Mouse (Mus musculus): ENCODE measurements around the gene Rasl10b.

The Rasl10b gene

DNA sequence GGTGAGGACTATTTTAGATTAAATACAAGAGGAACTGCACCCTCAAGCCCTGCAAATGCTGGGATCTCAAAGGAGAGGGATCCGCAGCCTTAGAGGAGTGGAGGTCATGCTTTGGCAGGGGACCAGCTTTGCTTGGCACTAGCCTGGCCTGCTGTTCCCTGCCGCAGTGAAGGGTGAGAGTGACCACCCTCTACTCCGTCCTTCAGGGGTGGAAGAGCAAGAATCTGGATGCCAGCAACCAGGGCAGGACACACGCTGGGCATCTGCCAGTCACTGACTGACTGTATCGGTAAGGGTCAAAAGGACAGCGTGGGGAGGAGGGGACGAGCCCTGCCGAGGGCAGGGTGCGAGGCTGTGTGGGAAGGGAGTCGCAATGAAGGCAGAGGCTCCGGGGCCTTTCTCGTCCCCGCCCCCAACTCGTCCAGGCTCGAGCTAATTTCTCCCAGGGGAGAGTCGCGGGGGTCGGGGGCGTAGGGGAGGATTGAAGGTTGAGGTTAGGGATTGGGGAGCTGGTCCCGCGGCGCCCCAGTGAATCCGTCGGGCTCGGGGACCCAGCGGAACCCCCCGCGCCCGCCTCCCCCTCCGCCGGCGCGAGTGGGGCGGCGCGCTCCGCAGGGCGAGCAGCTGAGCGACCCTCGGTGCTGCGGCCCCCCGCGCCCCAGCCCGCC, at the start of gene Rasl10b:
Gene Rasl10b, plus strand, starts transcription at position 51 of the 668 bp plus-strand sequence.
- DNase-seq: peak; percentile 78

GRCm38 (mm10) chr11:83364656-83365055, 44.3 kb upstream of the Rasl10b start:
- peak; percentile 33 for DNase-seq

DNA sequence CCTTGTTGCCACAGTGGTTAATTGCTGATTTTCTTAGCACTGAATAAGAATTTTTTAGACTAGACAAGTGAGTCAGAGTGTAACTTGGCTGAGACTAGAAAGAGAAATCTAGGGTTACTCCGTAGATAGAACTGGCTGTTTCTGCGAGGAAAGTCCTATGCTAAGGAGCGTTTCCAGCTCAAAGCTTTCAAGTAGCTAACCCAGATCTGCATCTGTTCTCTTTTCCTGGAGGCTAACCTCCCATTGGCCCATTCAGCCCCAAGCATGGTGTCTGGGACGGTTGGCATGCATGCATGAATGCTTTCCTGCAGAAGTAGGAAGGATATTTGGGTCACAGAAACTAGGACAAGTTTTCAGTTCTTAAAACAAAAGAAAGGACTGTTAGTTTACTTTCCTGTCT, 37.7 kb upstream of the Rasl10b start:
- DNase-seq: peak; percentile 60

DNA sequence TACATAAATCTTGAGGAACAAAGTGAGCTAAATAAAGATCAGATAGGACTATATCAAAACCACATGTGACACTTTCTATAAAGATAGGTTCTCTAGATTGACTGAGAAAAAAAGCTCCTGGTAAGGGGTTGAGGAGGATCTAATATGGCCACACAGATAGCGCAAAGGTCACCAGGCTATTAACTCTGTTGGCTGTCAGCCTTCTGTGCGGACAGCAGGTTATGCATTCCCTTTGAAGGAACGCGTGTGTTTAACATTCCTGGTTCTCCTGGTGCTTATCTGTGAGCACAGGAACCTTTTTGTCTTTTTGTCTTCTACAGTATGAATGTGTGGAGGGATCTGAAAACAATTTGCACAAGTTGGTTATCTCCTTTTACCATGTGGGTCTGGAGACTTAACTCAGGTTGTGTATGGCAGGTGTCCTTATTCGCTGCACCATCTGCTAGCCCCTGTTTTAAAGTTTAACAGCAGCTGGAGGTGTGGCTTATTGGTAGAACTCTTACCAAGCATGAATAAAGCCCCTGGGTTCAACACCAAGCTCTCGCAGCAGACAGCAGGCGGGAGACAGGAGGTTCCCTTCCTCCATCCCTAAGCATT, 29.1 kb upstream of the Rasl10b start:
- DNase-seq: no peak

GRCm38 (mm10) chr11:83382876-83383531, 25.9 kb upstream of the Rasl10b start:
- no peak for DNase-seq

GRCm38 (mm10) chr11:83383532-83383887, 25.4 kb upstream of the Rasl10b start:
- no peak for DNase-seq

DNA sequence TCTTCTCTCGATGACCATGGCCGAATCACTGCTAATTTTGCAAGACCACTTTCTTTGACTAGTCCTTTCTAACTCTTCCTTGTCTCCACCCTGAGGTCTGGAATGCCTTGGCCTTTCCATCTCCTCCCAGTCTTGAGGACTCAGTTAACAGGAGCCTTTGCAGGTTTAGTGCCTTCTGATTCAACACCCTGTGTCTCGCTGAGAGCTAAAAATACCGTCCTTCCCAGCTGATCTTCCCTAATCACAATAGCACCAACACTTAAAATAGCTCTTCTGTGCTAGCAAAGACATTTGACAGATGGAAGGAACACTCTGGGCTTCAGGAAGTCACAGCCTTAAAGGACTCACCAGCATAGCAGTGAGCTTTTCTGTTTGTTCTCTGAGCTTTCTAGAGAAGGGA, 15.9 kb upstream of the Rasl10b start:
- DNase-seq: no peak

- no peak for DNase-seq
Measured at GRCm38 (mm10) chr11:83394802-83395439, 14.0 kb upstream of the Rasl10b start.

DNA sequence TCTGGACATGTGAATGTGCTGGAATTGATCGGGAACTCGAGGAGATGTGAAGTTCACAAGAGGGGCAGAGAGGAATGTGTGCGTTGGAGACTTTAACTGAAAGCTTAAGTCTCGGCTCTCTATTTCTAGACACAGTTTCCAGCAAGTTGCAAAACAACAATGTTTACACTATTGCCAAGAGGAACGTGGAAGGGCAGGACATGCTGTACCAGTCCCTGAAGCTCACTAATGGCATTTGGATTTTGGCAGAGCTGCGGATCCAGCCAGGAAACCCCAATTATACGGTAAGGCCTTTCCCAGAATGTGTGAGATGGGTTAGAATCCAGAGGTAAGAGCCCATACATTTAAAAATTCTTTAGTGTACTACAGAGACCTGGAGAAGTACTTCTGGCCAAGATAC, 11.3 kb upstream of the Rasl10b start:
- DNase-seq: no peak

- no peak for DNase-seq
Measured at GRCm38 (mm10) chr11:83398724-83399123, 10.2 kb upstream of the Rasl10b start.

DNA sequence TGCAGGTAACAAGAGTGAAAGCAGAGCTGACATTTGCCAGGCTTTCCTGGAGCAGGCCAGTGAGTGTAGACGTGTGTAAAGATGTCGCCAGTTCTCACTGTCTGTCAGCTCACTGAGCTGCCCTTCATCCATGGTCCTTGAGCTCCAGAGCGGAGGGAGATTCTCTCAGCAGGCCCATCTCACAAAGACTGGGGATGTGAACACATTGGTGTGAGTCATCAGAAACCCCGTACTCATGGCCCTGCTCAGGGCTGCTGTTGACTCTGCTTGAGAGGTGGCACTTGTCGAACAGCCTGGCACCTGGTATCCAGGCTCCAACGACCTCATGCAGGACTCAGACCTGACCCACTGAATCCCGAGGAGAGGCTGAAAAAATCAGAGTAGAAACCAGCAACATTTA, 5.2 kb upstream of the Rasl10b start:
- no peak for DNase-seq

- no peak for DNase-seq
Measured at GRCm38 (mm10) chr11:83406391-83406790, 2.5 kb upstream of the Rasl10b start.

- no peak for DNase-seq
Measured at GRCm38 (mm10) chr11:83408242-83408641, 695 bp upstream of the Rasl10b start.

DNA sequence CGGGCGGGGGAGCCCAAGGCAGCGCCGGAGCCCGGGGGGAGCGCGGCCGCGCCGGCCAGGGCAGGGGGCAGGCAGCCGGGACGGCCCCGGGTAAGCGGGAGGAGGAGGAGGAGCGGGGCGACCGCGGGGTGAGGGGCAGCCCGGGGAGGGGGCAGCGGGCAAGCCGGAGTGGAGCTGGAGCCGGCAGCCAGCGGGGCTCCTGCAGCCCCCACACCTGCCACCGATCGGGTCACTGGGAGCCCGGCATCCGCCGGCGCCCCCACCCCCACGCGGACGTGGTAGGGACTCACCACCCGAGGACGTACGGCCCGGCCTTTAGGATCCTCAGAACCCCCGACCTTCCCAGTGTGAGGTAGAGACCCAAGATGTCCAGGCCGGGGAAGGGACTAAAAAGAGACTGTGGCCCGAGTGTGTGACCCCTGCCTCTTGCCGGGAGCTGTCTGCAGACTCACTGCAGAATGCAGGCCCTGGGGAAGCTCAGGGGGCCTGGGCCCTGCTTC, 905 bp downstream of the Rasl10b start:
- peak; percentile 51 for DNase-seq

DNA sequence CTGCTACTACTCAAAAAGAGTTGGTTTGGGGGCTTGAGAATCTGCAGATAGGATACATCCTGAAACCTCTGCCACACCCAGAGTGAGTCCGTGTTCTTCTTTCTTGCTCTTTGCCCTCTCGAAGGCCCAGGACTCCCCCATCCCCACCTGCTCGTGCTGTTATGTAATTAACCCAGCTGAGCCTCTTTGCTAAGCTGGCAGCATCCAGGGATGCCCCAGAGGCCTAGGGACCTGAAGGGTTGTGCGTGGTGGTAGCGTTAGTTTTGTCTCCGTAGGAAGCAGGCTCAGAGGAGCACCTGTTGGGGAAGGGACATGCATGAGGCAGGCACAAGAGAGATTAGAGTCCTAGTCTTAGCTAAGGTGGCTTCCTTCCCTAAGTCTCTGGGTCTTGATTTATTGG, 1.6 kb downstream of the Rasl10b start:
- DNase-seq: no peak

- no peak for DNase-seq
Measured at GRCm38 (mm10) chr11:83417080-83417479, 8.1 kb downstream of the Rasl10b start.

DNA sequence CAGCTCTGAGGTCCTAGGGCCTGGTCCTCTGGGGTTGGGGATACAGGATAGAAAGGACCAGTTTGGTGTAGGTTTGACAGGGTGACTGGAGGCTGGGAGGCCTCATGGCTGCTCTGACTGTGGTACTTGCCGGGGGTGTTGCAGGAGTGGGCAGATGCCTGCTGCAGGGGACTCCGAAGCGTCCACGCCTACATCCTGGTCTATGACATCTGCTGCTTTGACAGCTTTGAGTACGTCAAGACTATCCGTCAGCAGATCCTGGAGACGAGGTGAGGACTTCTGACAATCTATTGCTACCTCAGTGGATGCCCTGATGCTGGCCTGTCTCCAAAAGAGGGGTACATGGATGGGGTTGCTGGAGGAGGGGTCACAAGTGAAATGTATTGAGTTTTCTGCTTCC, 8.8 kb downstream of the Rasl10b start:
- DNase-seq: no peak

DNA sequence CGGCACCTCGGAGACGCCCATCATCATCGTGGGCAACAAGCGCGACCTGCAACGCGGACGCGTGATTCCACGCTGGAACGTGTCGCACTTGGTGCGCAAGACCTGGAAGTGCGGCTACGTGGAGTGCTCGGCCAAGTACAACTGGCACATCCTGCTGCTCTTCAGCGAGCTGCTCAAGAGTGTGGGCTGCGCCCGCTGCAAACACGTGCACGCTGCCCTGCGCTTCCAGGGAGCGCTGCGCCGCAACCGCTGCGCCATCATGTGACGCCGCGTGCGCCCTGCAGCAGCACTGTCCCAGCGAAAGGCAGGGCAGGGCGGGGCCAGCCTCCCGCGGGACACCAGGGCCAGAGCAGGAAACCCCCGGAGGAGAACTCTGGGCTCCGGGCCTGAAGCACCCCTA, 9.6 kb downstream of the Rasl10b start:
- peak; percentile 60 for DNase-seq

- DNase-seq: peak; percentile 40
Measured at GRCm38 (mm10) chr11:83420338-83420737, 11.4 kb downstream of the Rasl10b start.

- no peak for DNase-seq
Measured at GRCm38 (mm10) chr11:83421305-83421704, 12.4 kb downstream of the Rasl10b start.

DNA sequence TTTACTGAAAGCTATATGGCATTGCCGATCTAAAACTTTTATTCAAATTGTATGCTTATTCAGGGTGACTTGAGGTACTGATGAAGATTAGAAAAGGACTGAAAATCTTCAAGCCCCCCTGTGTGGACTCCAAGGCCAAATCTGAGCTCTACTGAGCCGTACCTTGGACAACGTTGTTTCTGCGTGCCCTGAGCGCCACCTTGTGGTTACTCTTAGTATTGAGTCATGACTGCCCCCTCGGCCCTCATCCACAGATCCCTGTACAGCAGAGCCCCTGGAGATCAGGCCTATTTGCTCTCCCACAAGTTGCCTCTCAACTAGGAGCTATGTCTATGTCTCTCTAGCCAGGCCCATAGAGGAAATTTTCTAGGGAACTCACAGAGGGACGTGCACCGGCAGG, 15.7 kb downstream of the Rasl10b start:
- peak; percentile 69 for DNase-seq

GRCm38 (mm10) chr11:83426964-83427363, 18.0 kb downstream of the Rasl10b start:
- DNase-seq: no peak

DNA sequence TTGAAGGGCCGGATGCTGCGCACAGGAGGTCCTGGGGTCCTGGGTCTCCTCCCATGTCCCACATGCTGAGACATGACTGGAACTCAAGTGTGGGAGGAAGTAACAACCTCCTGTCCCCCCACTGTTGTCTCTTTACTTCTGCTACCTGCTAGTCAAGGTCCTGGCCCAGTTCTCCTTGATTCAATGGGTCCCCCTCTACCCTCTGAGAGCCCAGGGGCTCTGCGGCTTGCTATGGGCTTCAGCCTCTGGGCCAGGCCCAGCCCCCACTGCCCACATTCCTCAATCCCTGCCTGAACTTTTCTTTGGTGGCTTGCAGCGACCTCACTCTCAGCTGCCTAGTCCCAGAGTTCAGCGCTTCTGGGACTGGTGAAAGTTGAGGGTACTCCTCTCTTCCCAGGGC, 20.4 kb downstream of the Rasl10b start, which contains the start of gene Gas2l2:
Gene Gas2l2, minus strand, starts transcription at position 101 of the 400 bp plus-strand sequence.
- DNase-seq: no peak

DNA sequence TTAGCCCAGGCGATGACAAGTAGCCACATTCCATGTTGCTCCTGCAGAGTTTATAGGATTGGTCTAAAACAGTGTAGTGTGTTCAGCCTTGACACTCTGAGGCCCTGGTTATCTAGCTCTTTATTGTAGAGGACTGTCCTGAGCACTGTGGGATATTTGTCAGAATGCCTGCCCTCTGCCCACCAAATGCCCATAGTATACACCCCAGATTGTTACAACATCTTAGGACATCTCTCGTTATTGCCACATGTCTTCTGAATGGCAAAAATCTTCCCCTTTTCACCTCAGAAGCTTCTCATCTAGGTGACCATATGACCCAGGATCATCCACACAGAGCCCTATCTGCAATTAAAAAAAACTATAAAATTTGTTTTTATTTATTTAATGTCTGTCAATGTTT, 23.6 kb downstream of the Rasl10b start:
- DNase-seq: no peak

All from cerebellum, adult 9-11 months (tissue).